Mouse (Mus musculus) liver, adult 2 months (tissue): Measurements from ENCODE around the gene Marc2.

Source experiments
- CTCF ChIP-seq: fragments of 200-500 bp; IDR thresholded peaks from 2 replicates; pipeline ENCODE4 v1.5.1; 2011; ENCODE audit warnings: low read depth, low read length, control low read depth
- POLR2A ChIP-seq: fragments of 200-500 bp; IDR thresholded peaks from 2 replicates; pipeline ENCODE4 v1.6.1; 2011; ENCODE audit warnings: low read length, control low read depth; ENCODE audit not compliant: insufficient read depth; ENCODE audit errors: extremely low read depth

- TF ChIP-seq POLR2A (no peak), CTCF (no peak)
These were observed 23.6 kb downstream of the Marc2 start for GRCm38 (mm10) chr1:184822678-184823077.
